Mouse (Mus musculus): ENCODE results near the gene Wnk4.

DNA sequence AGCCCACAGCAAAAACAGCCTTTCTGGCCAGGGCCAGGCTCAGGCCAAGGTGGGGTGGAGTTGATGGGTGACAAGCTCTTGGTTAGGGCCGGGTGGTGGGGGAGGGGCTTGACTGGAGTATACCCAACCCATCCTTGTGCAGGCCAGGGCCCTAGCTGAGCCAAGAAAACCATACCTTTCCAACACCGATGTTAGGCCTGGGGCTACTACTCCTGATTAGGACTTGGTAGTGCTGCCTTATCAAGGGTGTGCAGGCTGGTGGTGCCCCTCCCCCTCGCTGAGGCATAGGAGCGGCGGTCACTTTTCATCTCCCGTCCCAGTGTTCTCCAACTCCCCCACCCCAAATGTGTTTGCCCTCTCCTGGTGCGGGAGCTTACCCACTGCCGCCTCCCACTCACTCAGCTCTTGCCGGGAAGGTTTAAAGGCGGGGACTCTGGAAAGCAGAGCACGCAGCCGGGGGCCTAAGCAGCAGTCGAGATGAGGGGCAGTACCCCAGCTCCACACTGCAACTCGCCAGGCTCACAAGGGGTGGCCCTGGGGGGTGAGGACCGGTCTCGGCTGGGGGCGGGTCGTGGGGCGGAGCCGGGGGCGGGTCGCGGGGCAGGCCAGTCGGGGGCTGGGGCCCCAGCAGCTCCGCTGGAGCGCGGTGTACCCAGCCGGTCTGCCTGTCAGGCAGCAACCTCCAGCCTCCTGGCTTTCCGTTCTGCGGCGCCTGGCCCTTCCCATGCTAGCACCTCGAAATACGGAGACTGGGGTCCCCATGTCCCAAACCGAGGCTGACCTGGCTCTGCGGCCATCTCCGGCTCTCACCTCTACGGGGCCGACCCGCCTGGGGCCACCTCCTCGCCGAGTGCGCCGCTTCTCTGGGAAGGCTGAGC lies at the start of gene Wnk4:
- TF ChIP-seq ZC3H11A (IDR thresholded peaks at IDR 0.05; ENCODE audit: borderline replicate concordance, low read depth, low read length), result no peak
- no peak for TF ChIP-seq HCFC1 (IDR thresholded peaks at IDR 0.05; ENCODE audit: borderline replicate concordance, insufficient read depth, low read length)
- no peak for TF ChIP-seq MAFK (IDR thresholded peaks at IDR 0.05; ENCODE audit: insufficient read depth, low read depth, low read length)

All from ES-E14 (cell line).